Comparison of ENCODE assay signal across 10 mouse cellular contexts in genomic region chr11:99310882-99311281, GRCm38 (mm10). TPM values are rescaled to one million over a fixed set of nuclear protein-coding genes. Genes with fewer than 3 reads are reported as not detected.
DNase-seq lines count a peak whose midpoint lies in the region; ATAC-seq and TF ChIP-seq lines count a peak whose summit lies in the region.
"Had no signal": no experiment of that assay in that cellular context is flagged by ENCODE, and none has a peak within 500 bp of the region (broad histone marks: within the 10 kb centered on the region; RNA-seq: fewer than 3 reads in every experiment).

No protein-coding gene starts in this region.

- no peaks in the 10 kb centered on the region for H3K27me3 ChIP-seq in hindbrain, postnatal 0 days (ENCODE audit: insufficient read depth, low read length)
- H3K27me3 ChIP-seq in hindbrain, embryonic 13.5 days: no peaks in the 10 kb centered on the region
- H3K27me3 ChIP-seq in MEL (ENCODE audit: control insufficient read depth in 1 of 2, insufficient read depth in 2 of 2, low read length in 2 of 2): peaks cover 1 to 6% of the 10 kb centered on the region in 2 experiments
- H3K27me3 ChIP-seq: heart, embryonic 15.5 days; lung, embryonic 15.5 days had no signal

- no peak for TF ChIP-seq EP300 in MEL (IDR thresholded peaks at IDR 0.05; ENCODE audit: low read depth in 1 of 2, low read length in 2 of 2)

- no peak overlapping the region for H3K27ac ChIP-seq in hindbrain, postnatal 0 days
- H3K27ac ChIP-seq in hindbrain, embryonic 13.5 days: no peak overlapping the region
- no peak overlapping the region for H3K27ac ChIP-seq in MEL (ENCODE audit: control insufficient read depth, low read depth, low read length)
- H3K27ac ChIP-seq: heart, embryonic 15.5 days; lung, embryonic 15.5 days had no signal

- WGBS in hindbrain, postnatal 0 days: 89% methylated on average over 1 of the region's 1 CpGs
- 91% methylated on average over 1 of the region's 1 CpGs for WGBS in hindbrain, embryonic 13.5 days

- no peaks in the 10 kb centered on the region for H3K79me2 ChIP-seq in MEL (ENCODE audit: control insufficient read depth, insufficient read depth, low read length, poor library complexity)

- peak; percentile 73 for DNase-seq in hindbrain, postnatal 0 days (ENCODE audit: low spot score)
- DNase-seq in 3T3-L1 (ENCODE audit: low read depth, low spot score) (peak; percentile 80), MEL (ENCODE audit: low read depth, low spot score) (peak; percentile 83)
- peak; percentile 4 for DNase-seq in fibroblast of lung, adult 2 months (ENCODE audit: low read depth)
- no peak for DNase-seq in urinary bladder, postnatal 4 days (ENCODE audit: low spot score in 2 of 2)
- DNase-seq in adrenal gland, postnatal 25 days: no peak
- DNase-seq in cerebellum, postnatal 36 days: no peak

- H3K9me3 ChIP-seq in hindbrain, postnatal 0 days (ENCODE audit: low read length): no peaks in the 10 kb centered on the region
- H3K9me3 ChIP-seq in hindbrain, embryonic 13.5 days: no peaks in the 10 kb centered on the region
- H3K9me3 ChIP-seq in MEL (replicated peaks; ENCODE audit: insufficient read depth, low read length): no peaks in the 10 kb centered on the region
- H3K9me3 ChIP-seq: heart, embryonic 15.5 days; lung, embryonic 15.5 days had no signal

- no peak overlapping the region for H3K4me2 ChIP-seq in hindbrain, postnatal 0 days (ENCODE audit: low read depth, low read length)
- no peak overlapping the region for H3K4me2 ChIP-seq in hindbrain, embryonic 13.5 days
- H3K4me2 ChIP-seq: heart, embryonic 15.5 days; lung, embryonic 15.5 days had no signal

- no peak for ATAC-seq in hindbrain, postnatal 0 days
- no peak for ATAC-seq in hindbrain, embryonic 13.5 days (ENCODE audit: low FRiP score)

- no peaks in the 10 kb centered on the region for H3K36me3 ChIP-seq in hindbrain, postnatal 0 days (ENCODE audit: insufficient read depth, low read length)
- H3K36me3 ChIP-seq in hindbrain, embryonic 13.5 days: no peaks in the 10 kb centered on the region
- H3K36me3 ChIP-seq in MEL (ENCODE audit: control insufficient read depth in 1 of 2, insufficient read depth in 2 of 2, low read length in 2 of 2): no peaks in the 10 kb centered on the region
- H3K36me3 ChIP-seq: heart, embryonic 15.5 days; lung, embryonic 15.5 days had no signal

- no peak overlapping the region for H3K9ac ChIP-seq in hindbrain, postnatal 0 days (replicated peaks; ENCODE audit: low read length)
- no peak overlapping the region for H3K9ac ChIP-seq in hindbrain, embryonic 13.5 days
- H3K9ac ChIP-seq in MEL (ENCODE audit: control insufficient read depth, low read depth, low read length, poor library complexity, severe bottlenecking): no peak overlapping the region
- H3K9ac ChIP-seq: heart, embryonic 15.5 days; lung, embryonic 15.5 days had no signal

- no peak for TF ChIP-seq POLR2A in MEL (IDR thresholded peaks at IDR 0.05; ENCODE audit: control insufficient read depth in 1 of 2, insufficient read depth in 1 of 2, low read depth in 1 of 2, low read length in 2 of 2, poor library complexity in 1 of 2)

- peak; percentile 66 for TF ChIP-seq CTCF in hindbrain, postnatal 0 days (IDR thresholded peaks at IDR 0.05; ENCODE audit: low read depth)
- TF ChIP-seq CTCF in MEL (IDR thresholded peaks at IDR 0.05 in 2 of 3, conservative IDR thresholded peaks at IDR 0.05 in 1 of 3; ENCODE audit: control insufficient read depth in 1 of 3, insufficient read depth in 1 of 3, low read depth in 2 of 3, low read length in 3 of 3, poor library complexity in 1 of 3, severe bottlenecking in 1 of 3): peak; percentile 3 to 77 (median 37); a peak in 4 of 6 replicates

- peak; percentile 60 for TF ChIP-seq RAD21 in MEL (IDR thresholded peaks at IDR 0.05; ENCODE audit: low read depth, low read length)

- H3K4me1 ChIP-seq in hindbrain, postnatal 0 days (ENCODE audit: insufficient read depth, low read length): no peaks in the 10 kb centered on the region
- H3K4me1 ChIP-seq in hindbrain, embryonic 13.5 days (replicated peaks): no peaks in the 10 kb centered on the region
- H3K4me1 ChIP-seq in MEL (ENCODE audit: control insufficient read depth in 1 of 2, insufficient read depth in 2 of 2, low read length in 2 of 2): no peaks in the 10 kb centered on the region
- H3K4me1 ChIP-seq: heart, embryonic 15.5 days; lung, embryonic 15.5 days had no signal

- H3K4me3 ChIP-seq in hindbrain, postnatal 0 days (ENCODE audit: low read length): no peak overlapping the region
- no peak overlapping the region for H3K4me3 ChIP-seq in hindbrain, embryonic 13.5 days
- no peak overlapping the region for H3K4me3 ChIP-seq in MEL (ENCODE audit: control insufficient read depth in 1 of 2, insufficient read depth in 1 of 2, low read depth in 2 of 2, low read length in 2 of 2)
- H3K4me3 ChIP-seq: heart, embryonic 15.5 days; lung, embryonic 15.5 days had no signal

TF ChIP-seq in MEL, 35 proteins besides CTCF, POLR2A, EP300 and RAD21 (continues in another document):
- TF ChIP-seq POLR2AphosphoS2 (IDR thresholded peaks at IDR 0.05; ENCODE audit: low read length) (no peak), SMC3 (IDR thresholded peaks at IDR 0.05; ENCODE audit: low read depth, low read length) (peak; percentile 67), NRF1 (IDR thresholded peaks at IDR 0.05; ENCODE audit: insufficient read depth, low read depth, low read length, poor library complexity, severe bottlenecking) (no peak), ZMIZ1 (IDR thresholded peaks at IDR 0.05; ENCODE audit: low read depth, low read length) (no peak), GATA1 (IDR thresholded peaks at IDR 0.05; ENCODE audit: low read depth, low read length) (no peak), RCOR1 (IDR thresholded peaks at IDR 0.05; ENCODE audit: low read depth, low read length) (no peak), TAL1 (IDR thresholded peaks at IDR 0.05; ENCODE audit: low read length) (no peak), USF2 (IDR thresholded peaks at IDR 0.05; ENCODE audit: borderline replicate concordance in 1 of 2, insufficient read depth in 1 of 2, low read depth in 1 of 2, low read length in 2 of 2) (no peak), MAX (IDR thresholded peaks at IDR 0.05; ENCODE audit: low read length) (no peak), USF1 (IDR thresholded peaks at IDR 0.05; ENCODE audit: low read depth, low read length) (no peak), TBP (IDR thresholded peaks at IDR 0.05; ENCODE audit: low read depth, low read length) (no peak), POLR2AphosphoS5 (IDR thresholded peaks at IDR 0.05; ENCODE audit: borderline replicate concordance, low read depth, low read length) (no peak), KAT2A (conservative IDR thresholded peaks at IDR 0.05; ENCODE audit: low read depth, low read length) (no peak), MYB (IDR thresholded peaks at IDR 0.05; ENCODE audit: low read depth, low read length) (no peak), CHD2 (IDR thresholded peaks at IDR 0.05; ENCODE audit: low read length) (no peak), ZNF384 (IDR thresholded peaks at IDR 0.05; ENCODE audit: low read depth, low read length) (peak; percentile 100), ETS1 (IDR thresholded peaks at IDR 0.05; ENCODE audit: low read depth, low read length) (no peak), SIN3A (IDR thresholded peaks at IDR 0.05; ENCODE audit: low read length) (0 out of 2 replicates have a peak, but pooled peaks have one; percentile 35), BHLHE40 (IDR thresholded peaks at IDR 0.05; ENCODE audit: borderline replicate concordance, low read depth, low read length) (no peak), MEF2A (IDR thresholded peaks at IDR 0.05; ENCODE audit: extremely low read depth, insufficient replicate concordance, low read depth, low read length, poor library complexity, severe bottlenecking) (no peak), ZC3H11A (IDR thresholded peaks at IDR 0.05; ENCODE audit: low read depth, low read length) (0 out of 2 replicates have a peak, but pooled peaks have one; percentile 13), CHD1 (IDR thresholded peaks at IDR 0.05; ENCODE audit: low read depth, low read length) (no peak), ELF1 (IDR thresholded peaks at IDR 0.05; ENCODE audit: low read depth, low read length) (no peak)

RNA-seq across cellular contexts. Expression of gene Krt25, which starts 11.9 kb away (rescaled TPM):
- 1.3 and 1.4 TPM in 2 replicates for total RNA-seq in hindbrain, postnatal 0 days (2014; rRNA removed)
- 1.3 and 1.4 TPM in 2 replicates for polyA plus RNA-seq in hindbrain, postnatal 0 days (2015; fragmentation: Nextera tagmentation; extraction: Ambion mirVana)
- polyA plus RNA-seq in hindbrain, embryonic 13.5 days (2015; fragmentation: Nextera tagmentation; extraction: Ambion mirVana): 0.19 and 0.35 TPM in 2 replicates
- not detected in 2 replicates for total RNA-seq in MEL (2012; rRNA removed)
- not detected for polyA plus RNA-seq in MEL (2012; ENCODE audit: insufficient read depth in 1 of 2, insufficient read length in 2 of 2, low read depth in 1 of 2, low replicate concordance in 2 of 2, missing spikeins in 1 of 2)
- total RNA-seq in adrenal gland, postnatal 25 days (2021): not detected in 2 replicates
- polyA plus RNA-seq: heart, embryonic 15.5 days; lung, embryonic 15.5 days had no signal

RNA-seq across cellular contexts. Expression of gene Krt24, which starts 25.8 kb away (rescaled TPM):
- not detected in 2 replicates for total RNA-seq in hindbrain, postnatal 0 days (2014; rRNA removed)
- 0.23 and 0.32 TPM in 2 replicates for polyA plus RNA-seq in hindbrain, postnatal 0 days (2015; fragmentation: Nextera tagmentation; extraction: Ambion mirVana)
- 0.09 TPM in 1 of 2 replicates, not detected in the other for polyA plus RNA-seq in hindbrain, embryonic 13.5 days (2015; fragmentation: Nextera tagmentation; extraction: Ambion mirVana)
- not detected in 2 replicates for total RNA-seq in MEL (2012; rRNA removed)
- not detected for polyA plus RNA-seq in MEL (2012; ENCODE audit: insufficient read depth in 1 of 2, insufficient read length in 2 of 2, low read depth in 1 of 2, low replicate concordance in 2 of 2, missing spikeins in 1 of 2)
- total RNA-seq in adrenal gland, postnatal 25 days (2021): not detected in 2 replicates
- polyA plus RNA-seq: heart, embryonic 15.5 days; lung, embryonic 15.5 days had no signal

RNA-seq across cellular contexts. Expression of gene Krt26, which starts 26.9 kb away (rescaled TPM):
- 0.50 and 0.99 TPM in 2 replicates for total RNA-seq in hindbrain, postnatal 0 days (2014; rRNA removed)
- polyA plus RNA-seq in hindbrain, postnatal 0 days (2015; fragmentation: Nextera tagmentation; extraction: Ambion mirVana): 0.50 and 0.79 TPM in 2 replicates
- polyA plus RNA-seq in hindbrain, embryonic 13.5 days (2015; fragmentation: Nextera tagmentation; extraction: Ambion mirVana): 0.13 and 0.21 TPM in 2 replicates
- not detected in 2 replicates for total RNA-seq in MEL (2012; rRNA removed)
- polyA plus RNA-seq in MEL (2012; ENCODE audit: insufficient read depth in 1 of 2, insufficient read length in 2 of 2, low read depth in 1 of 2, low replicate concordance in 2 of 2, missing spikeins in 1 of 2): not detected
- not detected in 2 replicates for total RNA-seq in adrenal gland, postnatal 25 days (2021)
- polyA plus RNA-seq: heart, embryonic 15.5 days; lung, embryonic 15.5 days had no signal

RNA-seq across cellular contexts. Expression of gene Krt27, which starts 40.0 kb away (rescaled TPM):
- total RNA-seq in hindbrain, postnatal 0 days (2014; rRNA removed): 0.40 and 0.89 TPM in 2 replicates
- 0.34 and 0.35 TPM in 2 replicates for polyA plus RNA-seq in hindbrain, postnatal 0 days (2015; fragmentation: Nextera tagmentation; extraction: Ambion mirVana)
- not detected in 2 replicates for polyA plus RNA-seq in hindbrain, embryonic 13.5 days (2015; fragmentation: Nextera tagmentation; extraction: Ambion mirVana)
- not detected in 2 replicates for total RNA-seq in MEL (2012; rRNA removed)
- polyA plus RNA-seq in MEL (2012; ENCODE audit: insufficient read depth in 1 of 2, insufficient read length in 2 of 2, low read depth in 1 of 2, low replicate concordance in 2 of 2, missing spikeins in 1 of 2): not detected
- not detected in 2 replicates for total RNA-seq in adrenal gland, postnatal 25 days (2021)
- polyA plus RNA-seq: heart, embryonic 15.5 days; lung, embryonic 15.5 days had no signal

Comparison
In these comparisons a context has a peak if more than half of its experiments do, and no peak if none do; other contexts are left out.
1. DNase-seq: peak in hindbrain, postnatal 0 days (single experiment), 3T3-L1 (single experiment), MEL (single experiment) and fibroblast of lung, adult 2 months (single experiment); none in urinary bladder, postnatal 4 days (0 of 2), adrenal gland, postnatal 25 days (single experiment) and cerebellum, postnatal 36 days (0 of 2).